Mouse (Mus musculus) ES-E14 (cell line): ENCODE data around the gene Smim11. TPM values are rescaled to one million over a fixed set of nuclear protein-coding genes. Genes with fewer than 3 reads are reported as not detected.

ENCODE experiments used
- DNase-seq: peaks from one replicate; pipeline ENCODE4 v3.0.0-alpha.2; 2013; ENCODE audit warnings: low read depth, low spot score
- H3K27ac ChIP-seq: 2 replicates; pipeline ENCODE4 v1.5.1; 2012; ENCODE audit warnings: low read depth, mild to moderate bottlenecking, low read length, moderate library complexity, mixed read lengths; ENCODE audit not compliant: poor library complexity, insufficient read depth, severe bottlenecking
- H3K36me3 ChIP-seq: 2 replicates; pipeline ENCODE4 v1.6.1; 2012; ENCODE audit warnings: mild to moderate bottlenecking, low read length, moderate library complexity, mixed read lengths; ENCODE audit not compliant: control insufficient read depth, poor library complexity, insufficient read depth, severe bottlenecking
- H3K4me1 ChIP-seq, 2 experiments: fragments of 150-350 bp in 1 of 2; sonication (generic) in 1 of 2; 2 replicates each; pipeline ENCODE4 v1.6.1; 2012; ENCODE audit warnings: low read length in 2 of 2, mild to moderate bottlenecking in 1 of 2, mixed read lengths in 1 of 2; ENCODE audit not compliant: control insufficient read depth in 2 of 2, insufficient read depth in 2 of 2, poor library complexity in 1 of 2
- H3K4me3 ChIP-seq, 2 experiments: fragments of 150-350 bp in 1 of 2; sonication (generic) in 1 of 2; 2 replicates each; pipeline ENCODE4 v1.5.1; 2012; ENCODE audit warnings: low read length in 2 of 2, low read depth in 1 of 2, mild to moderate bottlenecking in 1 of 2, mixed read lengths in 1 of 2; ENCODE audit not compliant: insufficient read depth in 1 of 2, poor library complexity in 1 of 2, severe bottlenecking in 1 of 2
- H3K9ac ChIP-seq: 2 replicates; pipeline ENCODE4 v1.6.1; 2012; ENCODE audit warnings: low read depth, mild to moderate bottlenecking, low read length, mixed read lengths; ENCODE audit not compliant: poor library complexity, insufficient read depth, severe bottlenecking
- H3K9me3 ChIP-seq: fragments of 150-350 bp; sonication (generic); 2 replicates; pipeline ENCODE4 v1.6.1; 2012; ENCODE audit warnings: low read depth, mild to moderate bottlenecking, low read length; ENCODE audit not compliant: control insufficient read depth, insufficient read depth
- CHD2 ChIP-seq: IDR thresholded peaks from 2 replicates; pipeline ENCODE4 v1.6.1; 2014; ENCODE audit warnings: mild to moderate bottlenecking, low read depth, low read length, inconsistent platforms
- HCFC1 ChIP-seq: IDR thresholded peaks from 2 replicates; pipeline ENCODE4 v1.6.1; 2012; ENCODE audit warnings: low read length, inconsistent platforms, borderline replicate concordance; ENCODE audit not compliant: insufficient read depth
- MAFK ChIP-seq: IDR thresholded peaks from 2 replicates; pipeline ENCODE4 v1.6.1; 2014; ENCODE audit warnings: mild to moderate bottlenecking, low read depth, low read length, inconsistent platforms; ENCODE audit not compliant: insufficient read depth
- ZC3H11A ChIP-seq: IDR thresholded peaks from 2 replicates; pipeline ENCODE4 v1.6.1; 2012; ENCODE audit warnings: low read depth, mild to moderate bottlenecking, inconsistent platforms, low read length, borderline replicate concordance
- ZNF384 ChIP-seq: IDR thresholded peaks from 2 replicates; pipeline ENCODE4 v1.6.1; 2012; ENCODE audit warnings: low read depth, low read length, inconsistent platforms
- in situ Hi-C, 2 experiments: fragments of 600-800 bp; cut with MboI; formaldehyde crosslinking; loops; one replicate each; pipeline ENCODE4 v1.15.1; 2025; ENCODE audit warnings: low sequenced_read_pairs in 2 of 2, inconsistent platforms in 1 of 2; ENCODE audit not compliant: unreplicated experiment in 2 of 2
- total RNA-seq: library from RNA; depleted of rRNA; stranded (reverse); fragments of 300-350 nt; gene quantifications from 2 replicates; pipeline ENCODE4 v1.2.3, GENCODE M21; 2012

Gene Smim11
- total RNA-seq, 1 experiment: 34.1 TPM

- Histone ChIP-seq H3K27ac (no peak overlapping the region), H3K9ac (no peak overlapping the region), H3K9me3 (no peaks in the 10 kb centered on the region), H3K4me1 (0 out of 4 replicates have a peak, but pooled peaks cover 0 to 4% of the 10 kb centered on the region in 2 experiments), H3K36me3 (no peaks in the 10 kb centered on the region), H3K4me3 (no peak overlapping the region)
- DNase-seq: no peak
- TF ChIP-seq MAFK: no peak
- no peak for TF ChIP-seq ZC3H11A
- TF ChIP-seq HCFC1: no peak
- TF ChIP-seq CHD2: no peak
- no peak for TF ChIP-seq ZNF384
- in situ Hi-C loops: no loop called here
Observed at GRCm38 (mm10) chr16:92353897-92354296, 52.8 kb downstream of the Smim11 start.

- no peak for TF ChIP-seq CHD2
- TF ChIP-seq ZNF384: no peak
- TF ChIP-seq HCFC1: no peak
- no peak for TF ChIP-seq MAFK
- no peak for TF ChIP-seq ZC3H11A
- H3K4me3 ChIP-seq: no peak overlapping the region
- in situ Hi-C loops: no loop called here
- no peak for DNase-seq
- H3K4me1 ChIP-seq: 0 out of 4 replicates have a peak, but pooled peaks cover 2 to 4% of the 10 kb centered on the region in 2 experiments
- H3K9ac ChIP-seq: no peak overlapping the region
- H3K27ac ChIP-seq: no peak overlapping the region
- H3K36me3 ChIP-seq: no peaks in the 10 kb centered on the region
- no peaks in the 10 kb centered on the region for H3K9me3 ChIP-seq
Observed at GRCm38 (mm10) chr16:92355366-92355765, 54.3 kb downstream of the Smim11 start.

GRCm38 (mm10) chr16:92355982-92356381, 54.9 kb downstream of the Smim11 start:
- DNase-seq: no peak
- in situ Hi-C loops: no loop called here
- TF ChIP-seq ZC3H11A (no peak), MAFK (no peak)
- Histone ChIP-seq H3K4me1 (0 out of 4 replicates have a peak, but pooled peaks cover 2 to 4% of the 10 kb centered on the region in 2 experiments), H3K4me3 (no peak overlapping the region), H3K36me3 (no peaks in the 10 kb centered on the region), H3K9me3 (no peaks in the 10 kb centered on the region), H3K27ac (no peak overlapping the region), H3K9ac (no peak overlapping the region)

- Histone ChIP-seq H3K27ac (no peak overlapping the region), H3K4me1 (0 out of 4 replicates have a peak, but pooled peaks cover 2 to 4% of the 10 kb centered on the region in 2 experiments), H3K4me3 (no peak overlapping the region), H3K36me3 (no peaks in the 10 kb centered on the region), H3K9ac (no peak overlapping the region), H3K9me3 (no peaks in the 10 kb centered on the region)
- no peak for DNase-seq
- TF ChIP-seq HCFC1: no peak
- TF ChIP-seq CHD2: no peak
- TF ChIP-seq ZC3H11A: no peak
- no peak for TF ChIP-seq ZNF384
- TF ChIP-seq MAFK: no peak
- in situ Hi-C loops: no loop called here
Observed at GRCm38 (mm10) chr16:92357023-92357422, 55.9 kb downstream of the Smim11 start.

- TF ChIP-seq HCFC1: no peak
- TF ChIP-seq ZNF384: no peak
- no peak for TF ChIP-seq MAFK
- TF ChIP-seq CHD2: no peak
- TF ChIP-seq ZC3H11A: no peak
- Histone ChIP-seq H3K9me3 (no peaks in the 10 kb centered on the region), H3K36me3 (no peaks in the 10 kb centered on the region), H3K9ac (no peak overlapping the region), H3K27ac (no peak overlapping the region), H3K4me1 (0 out of 4 replicates have a peak, but pooled peaks cover 2 to 4% of the 10 kb centered on the region in 2 experiments), H3K4me3 (no peak overlapping the region)
- in situ Hi-C loops: no loop called here
- DNase-seq: no peak
Observed at GRCm38 (mm10) chr16:92357566-92357965, 56.5 kb downstream of the Smim11 start.
